Mouse (Mus musculus): Measurements from ENCODE around the gene Akap9.

GRCm38 (mm10) chr5:3989608-3990007, 61.8 kb downstream of the Akap9 start:
- TF ChIP-seq CTCF (IDR thresholded peaks at IDR 0.05; ENCODE audit: borderline replicate concordance, control insufficient read depth, extremely low read depth, insufficient read depth, low read length, poor library complexity): no peak
- no peak for TF ChIP-seq POLR2A (IDR thresholded peaks at IDR 0.05; ENCODE audit: control insufficient read depth, extremely low read depth, insufficient read depth, low read length, poor library complexity)
